Mouse (Mus musculus): ENCODE data around the gene Elmsan1. TPM values are rescaled to one million over a fixed set of nuclear protein-coding genes. Genes with fewer than 3 reads are reported as not detected.

Gene Elmsan1
- polyA plus RNA-seq, 1 experiment from 2014 or later, result 15.9 TPM

GRCm38 (mm10) chr12:84180701-84181435, 37.8 kb downstream of the Elmsan1 start:
- ATAC-seq (ENCODE audit: insufficient number of reproducible peaks, low FRiP score, low TSS enrichment, low read depth), result peak; percentile 64
- Histone ChIP-seq H3K9ac (no peak overlapping the region), H3K27me3 (no peaks in the 10 kb centered on the region), H3K4me3 (replicated peaks) (no peak overlapping the region), H3K4me1 (peaks cover 75% of the 10 kb centered on the region), H3K27ac (replicated peaks) (peak overlapping the region; percentile 63), H3K9me3 (replicated peaks) (no peaks in the 10 kb centered on the region), H3K4me2 (replicated peaks) (0 out of 2 replicates have a peak overlapping the region, but pooled peaks have one; percentile 1), H3K36me3 (no peaks in the 10 kb centered on the region)
- WGBS, result 40% methylated on average over 8 of the region's 8 CpGs

GRCm38 (mm10) chr12:84180090-84180489, 38.6 kb downstream of the Elmsan1 start:
- Histone ChIP-seq H3K4me1 (peaks cover 75% of the 10 kb centered on the region), H3K27ac (replicated peaks) (peak overlapping the region; percentile 63; the same call in 1 of the 2 replicates), H3K36me3 (no peaks in the 10 kb centered on the region), H3K4me3 (replicated peaks) (no peak overlapping the region), H3K4me2 (replicated peaks) (no peak overlapping the region), H3K9me3 (replicated peaks) (no peaks in the 10 kb centered on the region), H3K9ac (no peak overlapping the region), H3K27me3 (no peaks in the 10 kb centered on the region)
- no peak for ATAC-seq (ENCODE audit: insufficient number of reproducible peaks, low FRiP score, low TSS enrichment, low read depth)
- 58% methylated on average over 3 of the region's 3 CpGs for WGBS

GRCm38 (mm10) chr12:84178652-84179445, 39.8 kb downstream of the Elmsan1 start:
- H3K4me1 ChIP-seq, result peaks cover 80% of the 10 kb centered on the region
- 57% methylated on average over 10 of the region's 10 CpGs for WGBS

GRCm38 (mm10) chr12:84178052-84178451, 40.6 kb downstream of the Elmsan1 start:
- WGBS, result 64% methylated on average over 1 of the region's 1 CpGs

More at GRCm38 (mm10) chr12:84178652-84179445, 39.8 kb downstream of the Elmsan1 start:
- H3K36me3 ChIP-seq, result peaks cover 1% of the 10 kb centered on the region
- H3K27me3 ChIP-seq, result no peaks in the 10 kb centered on the region
- H3K9me3 ChIP-seq (replicated peaks), result no peaks in the 10 kb centered on the region
- H3K4me2 ChIP-seq (replicated peaks), result no peak overlapping the region
- H3K9ac ChIP-seq, result no peak overlapping the region
- ATAC-seq (ENCODE audit: insufficient number of reproducible peaks, low FRiP score, low TSS enrichment, low read depth), result no peak
- 0 out of 2 replicates have a peak overlapping the region, but pooled peaks have one; percentile 9 for H3K27ac ChIP-seq (replicated peaks)
- no peak overlapping the region for H3K4me3 ChIP-seq (replicated peaks)

GRCm38 (mm10) chr12:84176886-84177765, 41.6 kb downstream of the Elmsan1 start:
- H3K4me2 ChIP-seq (replicated peaks), result peak overlapping the region; percentile 69

More at GRCm38 (mm10) chr12:84178052-84178451, 40.6 kb downstream of the Elmsan1 start:
- Histone ChIP-seq H3K4me1 (peaks cover 88% of the 10 kb centered on the region), H3K4me2 (replicated peaks) (no peak overlapping the region), H3K9me3 (replicated peaks) (no peaks in the 10 kb centered on the region), H3K9ac (no peak overlapping the region), H3K27me3 (no peaks in the 10 kb centered on the region), H3K36me3 (peaks cover 9% of the 10 kb centered on the region), H3K27ac (replicated peaks) (0 out of 2 replicates have a peak overlapping the region, but pooled peaks have one; percentile 97), H3K4me3 (replicated peaks) (no peak overlapping the region)
- ATAC-seq (ENCODE audit: insufficient number of reproducible peaks, low FRiP score, low TSS enrichment, low read depth), result no peak

DNA sequence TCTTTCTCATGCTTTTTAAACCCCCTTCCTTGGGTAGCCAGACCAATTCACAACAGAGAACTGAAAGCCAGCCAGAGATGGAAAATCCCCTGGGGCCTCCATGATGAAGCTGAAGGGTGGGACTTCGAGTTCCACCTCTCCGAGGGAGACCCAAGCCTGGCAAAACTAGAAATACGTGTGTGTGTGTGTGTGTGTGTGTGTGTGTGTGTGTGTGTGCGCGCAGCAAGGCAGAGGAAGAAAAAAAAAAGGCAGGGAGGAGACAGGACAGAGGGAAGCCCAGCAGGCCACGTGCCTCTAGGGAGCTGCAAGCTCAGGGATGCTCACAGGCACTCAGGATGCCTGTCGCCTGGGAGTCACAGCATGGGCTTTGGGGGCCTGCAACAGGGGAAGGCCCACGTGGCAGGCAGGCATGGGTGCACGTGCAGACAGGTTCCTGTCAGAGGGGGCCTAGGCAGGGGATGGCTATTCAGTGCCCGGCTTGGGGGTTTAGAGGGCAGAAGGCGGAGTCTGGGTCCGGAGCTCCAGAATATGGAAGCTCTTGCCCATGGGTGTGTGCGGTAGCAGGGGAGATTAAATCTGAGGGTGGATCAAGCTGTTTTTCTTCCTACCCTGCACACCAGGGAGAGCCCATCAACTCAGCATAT, 42.4 kb downstream of the Elmsan1 start:
- 8% methylated on average over 13 of the region's 13 CpGs for WGBS
- H3K27me3 ChIP-seq, result no peaks in the 10 kb centered on the region
- peak overlapping the region; percentile 48 for H3K4me3 ChIP-seq (replicated peaks)
- H3K36me3 ChIP-seq, result peaks cover 26% of the 10 kb centered on the region
- H3K9ac ChIP-seq, result peak overlapping the region; percentile 39; the same call in 1 of the 2 replicates
- H3K27ac ChIP-seq (replicated peaks), result peak overlapping the region; percentile 97
- peaks cover 85% of the 10 kb centered on the region for H3K4me1 ChIP-seq
- H3K4me2 ChIP-seq (replicated peaks), result peak overlapping the region; percentile 69
- H3K9me3 ChIP-seq (replicated peaks), result no peaks in the 10 kb centered on the region
- ATAC-seq (ENCODE audit: insufficient number of reproducible peaks, low FRiP score, low TSS enrichment, low read depth), result 0 out of 2 replicates have a peak, but pooled peaks have one; percentile 22

More at GRCm38 (mm10) chr12:84176886-84177765, 41.6 kb downstream of the Elmsan1 start:
- Histone ChIP-seq H3K9ac (no peak overlapping the region), H3K36me3 (peaks cover 17% of the 10 kb centered on the region), H3K27me3 (no peaks in the 10 kb centered on the region), H3K4me1 (peaks cover 94% of the 10 kb centered on the region), H3K9me3 (replicated peaks) (no peaks in the 10 kb centered on the region), H3K4me3 (replicated peaks) (0 out of 2 replicates have a peak overlapping the region, but pooled peaks have one; percentile 48), H3K27ac (replicated peaks) (peak overlapping the region; percentile 97)
- WGBS, result 41% methylated on average over 6 of the region's 6 CpGs
- ATAC-seq (ENCODE audit: insufficient number of reproducible peaks, low FRiP score, low TSS enrichment, low read depth), result no peak

DNA sequence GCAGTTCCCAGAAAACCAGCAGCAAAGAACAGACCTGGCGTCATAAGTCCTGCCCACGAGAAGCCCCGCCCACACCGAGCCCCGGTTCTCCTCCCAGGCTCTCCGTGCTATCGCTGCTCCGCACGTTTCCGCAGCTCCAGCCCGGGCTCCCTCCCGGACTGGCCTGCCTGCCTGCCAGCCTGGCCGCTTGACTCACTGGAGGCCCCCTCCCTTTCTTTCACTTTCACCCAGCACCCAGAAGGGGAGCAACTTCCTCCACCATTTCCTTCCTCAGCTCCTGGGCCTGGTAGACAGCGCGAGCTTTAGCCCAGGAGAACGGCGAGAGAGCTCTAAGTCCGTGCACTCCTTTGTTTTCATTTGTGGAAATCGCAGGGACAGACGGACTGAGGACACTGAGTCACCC, 43.0 kb downstream of the Elmsan1 start:
- Histone ChIP-seq H3K4me2 (replicated peaks) (peak overlapping the region; percentile 69), H3K36me3 (peaks cover 31% of the 10 kb centered on the region), H3K27ac (replicated peaks) (peak overlapping the region; percentile 97), H3K9me3 (replicated peaks) (no peaks in the 10 kb centered on the region), H3K27me3 (no peaks in the 10 kb centered on the region), H3K4me3 (replicated peaks) (peak overlapping the region; percentile 48), H3K4me1 (peaks cover 79% of the 10 kb centered on the region), H3K9ac (peak overlapping the region; percentile 39; the same call in 1 of the 2 replicates)
- ATAC-seq (ENCODE audit: insufficient number of reproducible peaks, low FRiP score, low TSS enrichment, low read depth), result peak; percentile 85
- under 1% methylated on average over 20 of the region's 20 CpGs for WGBS

GRCm38 (mm10) chr12:84174871-84175270, 43.8 kb downstream of the Elmsan1 start:
- peak overlapping the region; percentile 69 for H3K4me2 ChIP-seq (replicated peaks)

DNA sequence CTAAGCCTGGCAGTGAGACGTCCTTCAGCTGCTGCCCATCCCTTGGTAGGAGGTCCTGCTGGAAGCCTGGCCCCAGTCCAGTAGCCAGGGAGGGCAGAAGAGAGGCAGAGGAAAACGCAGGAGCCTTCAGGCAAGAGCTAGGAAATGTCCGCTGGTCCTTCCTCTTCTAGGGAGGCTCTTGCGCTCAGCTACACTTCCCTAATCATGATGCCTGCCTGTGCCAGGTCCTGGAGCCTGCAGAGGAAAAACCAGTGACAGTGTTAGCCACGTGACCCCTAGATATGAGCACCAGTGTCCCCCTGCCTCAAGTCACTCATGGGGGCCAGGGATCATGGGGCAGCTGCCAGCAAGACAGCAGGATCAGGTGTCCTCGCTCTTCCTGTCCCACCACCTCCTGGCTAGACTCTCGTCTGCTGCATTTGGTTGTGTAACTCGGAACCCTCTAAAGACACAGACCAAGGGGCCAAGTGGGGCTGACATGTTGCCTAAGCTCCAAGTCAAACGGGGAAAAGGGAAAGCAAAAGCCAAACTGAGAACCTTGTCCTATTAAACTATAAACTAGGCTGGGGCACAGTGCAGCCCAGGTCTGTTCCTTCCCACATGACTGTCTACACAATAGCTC, 44.4 kb downstream of the Elmsan1 start:
- Histone ChIP-seq H3K9ac (no peak overlapping the region), H3K27ac (replicated peaks) (peak overlapping the region; percentile 97), H3K4me3 (replicated peaks) (no peak overlapping the region), H3K9me3 (replicated peaks) (no peaks in the 10 kb centered on the region), H3K4me2 (replicated peaks) (peak overlapping the region; percentile 69; the same call in 1 of the 2 replicates), H3K27me3 (no peaks in the 10 kb centered on the region), H3K4me1 (peaks cover 68% of the 10 kb centered on the region), H3K36me3 (peaks cover 36% of the 10 kb centered on the region)
- 65% methylated on average over 9 of the region's 9 CpGs for WGBS
- no peak for ATAC-seq (ENCODE audit: insufficient number of reproducible peaks, low FRiP score, low TSS enrichment, low read depth)

More at GRCm38 (mm10) chr12:84174871-84175270, 43.8 kb downstream of the Elmsan1 start:
- Histone ChIP-seq H3K36me3 (peaks cover 33% of the 10 kb centered on the region), H3K27ac (replicated peaks) (peak overlapping the region; percentile 97), H3K4me3 (replicated peaks) (no peak overlapping the region), H3K9me3 (replicated peaks) (no peaks in the 10 kb centered on the region), H3K4me1 (peaks cover 71% of the 10 kb centered on the region), H3K9ac (no peak overlapping the region), H3K27me3 (no peaks in the 10 kb centered on the region)
- 49% methylated on average over 6 of the region's 6 CpGs for WGBS
- no peak for ATAC-seq (ENCODE audit: insufficient number of reproducible peaks, low FRiP score, low TSS enrichment, low read depth)
